Mouse (Mus musculus) left cerebral cortex, adult 9 months (tissue): Measurements from ENCODE around the gene Fam13c.

Experiments
- DNase-seq, 2 experiments: peaks; one replicate each; pipeline ENCODE4 v3.0.0; 2022; ENCODE audit warnings: low spot score in 2 of 2

Gene Fam13c

DNA sequence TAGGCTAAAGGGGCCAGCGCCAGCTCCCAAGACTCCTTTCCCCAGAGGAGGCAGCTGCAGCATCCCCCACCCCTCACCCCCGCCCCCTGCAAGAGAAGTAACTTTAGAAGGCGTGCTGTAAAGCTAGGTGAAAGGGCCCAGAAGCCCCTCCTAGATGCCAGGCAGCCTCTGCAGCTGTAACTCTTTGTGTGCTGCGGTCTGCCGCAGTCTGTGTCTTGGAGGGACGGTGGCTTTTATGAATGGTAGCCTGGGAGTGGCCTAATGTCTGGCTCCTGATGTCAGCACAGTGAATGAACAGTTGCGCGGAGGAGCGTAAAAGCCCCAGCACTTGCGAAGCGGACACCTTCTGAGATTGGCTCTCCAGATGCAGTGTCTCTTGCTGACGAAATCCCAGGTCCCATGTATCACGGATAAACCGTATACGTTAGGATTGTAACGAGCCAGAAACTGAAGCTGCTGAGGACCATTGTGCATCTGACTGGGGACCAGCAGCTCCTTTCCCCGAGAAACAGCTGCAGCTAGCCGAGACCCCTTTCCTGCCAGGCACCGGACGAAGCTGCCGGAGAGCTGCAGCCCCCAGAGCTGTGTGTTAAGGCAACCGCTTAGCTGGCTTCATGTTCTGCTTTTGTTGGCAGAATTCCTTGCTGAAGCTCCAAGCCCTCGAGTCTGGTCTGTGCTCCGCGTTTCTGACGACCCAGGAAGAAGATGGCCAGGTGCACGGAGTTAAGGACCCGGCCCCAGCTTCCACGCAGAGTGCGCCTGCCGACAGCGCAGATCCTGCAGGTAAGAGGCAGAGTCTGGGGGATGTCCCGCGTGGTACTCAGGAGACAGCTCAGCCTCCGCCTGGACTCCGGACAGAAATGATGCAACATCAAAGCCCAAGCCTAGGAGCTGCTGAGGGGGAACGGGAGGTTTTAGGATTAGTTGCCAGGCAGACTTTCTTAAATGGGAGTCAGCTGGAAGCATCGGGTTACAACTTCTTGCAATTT lies 80.2 kb downstream of the Fam13c start:
- DNase-seq = peak in 1 of 2 experiments; percentile 62

DNA sequence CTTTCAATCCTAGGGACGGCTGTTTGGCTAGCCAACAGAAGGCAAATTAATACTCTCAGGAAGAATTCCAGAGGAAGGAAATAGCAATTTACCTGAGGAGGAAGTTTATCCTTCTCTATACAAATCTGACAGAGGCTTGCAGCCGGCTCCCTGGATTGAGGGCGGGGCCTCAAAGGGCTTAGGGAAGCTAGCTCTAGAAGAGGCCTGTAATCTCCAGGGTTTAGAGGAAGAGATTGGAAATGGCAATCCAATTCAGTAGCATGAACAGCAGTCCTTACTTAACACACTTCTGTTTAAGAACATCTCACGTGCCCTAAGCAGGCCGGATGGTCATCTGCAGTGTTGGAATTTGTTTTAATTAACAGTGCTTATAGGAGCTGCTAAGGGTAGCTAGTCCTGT lies 81.1 kb downstream of the Fam13c start:
- no peak for DNase-seq

DNA sequence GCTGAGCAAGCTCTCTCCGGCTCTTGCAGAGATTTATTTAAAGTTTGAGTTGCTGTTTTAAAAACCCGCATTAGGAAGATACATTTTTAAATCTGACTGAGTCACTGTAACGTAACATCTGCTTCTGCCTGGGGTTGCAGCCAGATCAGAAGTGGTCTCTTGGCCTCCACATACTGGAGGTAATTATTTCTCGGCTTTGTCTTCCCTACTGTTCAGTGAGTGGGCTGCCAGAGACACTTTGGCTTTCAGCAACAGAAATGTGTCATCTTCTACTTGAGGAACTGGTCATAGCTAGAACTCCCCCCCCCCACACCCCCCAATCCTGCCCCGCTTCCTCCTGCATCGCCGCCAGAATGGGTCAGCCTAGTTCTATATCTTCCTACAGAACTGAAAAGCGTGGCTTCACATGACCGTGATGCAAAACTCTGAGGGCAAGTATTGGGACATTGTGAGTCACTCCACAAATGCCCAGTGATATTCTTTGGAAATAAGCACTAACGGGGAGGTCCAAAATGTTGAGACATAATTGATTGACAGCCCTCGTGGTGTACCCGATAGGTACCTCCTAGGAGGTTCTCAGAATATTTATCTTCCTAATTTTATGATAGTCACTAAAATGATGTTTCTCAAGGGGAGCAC lies 90.0 kb downstream of the Fam13c start:
- peak in 1 of 2 experiments; percentile 63 for DNase-seq

DNA sequence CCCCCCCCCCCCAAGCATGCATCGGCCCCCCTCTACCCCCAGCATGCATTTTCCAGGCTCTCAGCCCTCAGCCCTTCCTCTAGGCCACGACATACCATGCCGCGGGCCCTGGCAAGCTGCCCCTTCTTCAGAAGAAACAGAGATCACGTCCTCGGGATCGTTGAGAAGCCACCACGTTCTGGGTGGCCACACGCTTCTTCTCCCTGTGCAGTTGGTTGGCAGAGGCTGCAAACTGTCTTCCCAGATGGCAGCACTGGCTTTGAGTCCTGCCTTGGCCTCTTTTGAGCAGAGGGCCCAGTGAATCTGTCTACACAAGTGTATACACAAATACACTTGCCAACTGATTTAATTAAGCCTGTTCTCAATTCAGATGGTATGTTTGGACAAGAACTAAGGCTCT lies 92.0 kb downstream of the Fam13c start:
- DNase-seq = peak in 1 of 2 experiments; percentile 38

DNA sequence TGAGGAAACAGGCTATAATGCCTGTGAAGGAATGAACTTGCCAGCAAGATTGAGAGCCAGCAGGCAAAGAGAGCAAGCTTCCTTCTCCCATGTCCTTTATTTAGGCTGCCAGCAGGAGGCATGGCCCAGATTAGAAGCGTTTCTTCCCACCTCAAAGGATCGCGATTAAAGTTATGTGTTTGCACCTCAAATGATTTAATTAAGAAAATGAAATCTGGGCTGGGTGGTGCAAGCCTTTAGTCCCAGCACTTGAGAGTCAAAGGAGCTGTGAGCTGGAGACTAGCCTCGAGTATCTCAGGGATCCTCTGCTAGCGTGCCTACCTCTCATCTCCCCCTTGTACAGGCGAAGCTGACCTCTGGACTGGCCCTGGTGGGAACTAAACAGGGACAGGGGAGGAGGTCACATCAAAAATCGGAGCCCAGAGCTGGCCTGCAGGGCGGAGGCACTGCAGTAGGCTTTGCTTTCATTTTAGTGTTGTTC lies 93.1 kb downstream of the Fam13c start:
- peak in 1 of 2 experiments; percentile 48 for DNase-seq

DNA sequence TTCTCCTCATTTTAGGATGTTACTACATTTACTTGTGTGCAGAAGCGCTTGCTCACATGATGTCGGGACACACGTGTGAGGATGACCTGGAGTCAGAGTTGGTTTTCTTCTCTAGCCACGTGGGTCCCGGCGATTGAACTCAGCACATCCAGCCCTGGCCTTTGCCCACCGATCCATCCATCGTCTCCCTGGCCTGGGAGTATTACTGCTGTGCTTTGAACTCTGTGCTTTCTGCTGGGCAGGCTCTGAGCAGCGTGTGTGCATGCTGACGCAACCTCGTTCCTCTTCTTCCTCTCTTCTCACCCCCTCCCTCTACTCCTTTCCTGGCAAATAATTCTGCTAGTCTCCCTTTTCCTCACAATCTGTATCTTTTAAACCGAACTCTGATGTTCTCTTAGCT lies 93.7 kb downstream of the Fam13c start:
- no peak for DNase-seq

DNA sequence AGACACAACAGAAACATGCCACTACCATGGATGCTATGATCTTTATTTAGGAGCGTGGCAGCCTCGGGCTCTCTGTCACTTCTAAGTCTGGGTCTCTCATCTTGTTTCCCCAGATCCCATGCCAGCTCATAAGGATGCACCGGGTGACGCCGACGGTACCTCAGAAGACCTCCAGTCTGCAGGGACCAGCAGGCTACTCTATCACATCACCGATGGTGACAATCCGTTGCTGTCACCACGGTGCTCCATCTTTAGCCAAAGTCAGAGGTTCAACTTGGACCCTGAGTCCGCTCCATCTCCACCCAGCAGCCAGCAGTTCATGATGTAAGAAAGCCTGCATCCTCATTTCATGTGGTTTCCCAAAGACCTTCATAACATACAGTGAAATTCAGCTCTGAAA lies 94.3 kb downstream of the Fam13c start:
- no peak for DNase-seq

DNA sequence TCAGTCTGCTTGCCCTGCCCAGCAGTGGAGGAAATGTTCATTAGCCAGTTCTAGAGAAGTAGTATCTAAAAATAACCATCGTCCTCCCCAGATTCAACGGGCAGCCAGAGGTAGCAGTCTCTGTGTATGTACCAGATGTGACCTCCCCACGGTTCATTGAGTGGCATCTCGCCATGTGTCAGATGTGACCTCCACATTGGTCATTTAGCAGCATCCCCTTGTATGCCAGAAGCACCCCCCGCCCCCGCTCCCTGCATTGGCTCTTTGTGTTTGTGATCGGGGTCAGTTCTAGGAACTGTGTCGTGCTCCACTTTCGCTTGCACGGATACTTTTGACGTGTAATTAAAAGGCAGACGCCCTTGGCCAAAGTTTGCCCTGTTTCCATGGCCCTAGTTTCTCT lies 95.1 kb downstream of the Fam13c start:
- no peak for DNase-seq

DNA sequence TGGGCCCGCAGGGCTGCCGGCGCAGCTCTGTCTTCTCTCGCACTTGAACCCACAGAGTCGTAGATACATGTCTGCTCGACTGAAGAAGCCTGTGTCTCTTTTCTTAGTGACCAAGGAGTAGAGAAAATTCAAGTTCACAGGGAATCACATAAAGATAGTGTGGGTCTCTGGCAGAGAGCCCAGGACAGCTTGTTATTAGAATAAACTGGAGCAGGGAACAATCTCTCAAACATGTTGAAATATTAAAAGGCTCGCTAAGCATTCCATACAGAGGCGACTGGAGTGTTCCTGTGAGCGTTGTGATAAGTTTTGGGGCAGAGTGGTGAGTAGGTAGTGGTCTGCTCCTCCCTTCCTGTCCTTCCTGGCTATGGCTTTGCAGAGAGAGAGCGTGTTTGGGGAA lies 97.4 kb downstream of the Fam13c start:
- no peak for DNase-seq

DNA sequence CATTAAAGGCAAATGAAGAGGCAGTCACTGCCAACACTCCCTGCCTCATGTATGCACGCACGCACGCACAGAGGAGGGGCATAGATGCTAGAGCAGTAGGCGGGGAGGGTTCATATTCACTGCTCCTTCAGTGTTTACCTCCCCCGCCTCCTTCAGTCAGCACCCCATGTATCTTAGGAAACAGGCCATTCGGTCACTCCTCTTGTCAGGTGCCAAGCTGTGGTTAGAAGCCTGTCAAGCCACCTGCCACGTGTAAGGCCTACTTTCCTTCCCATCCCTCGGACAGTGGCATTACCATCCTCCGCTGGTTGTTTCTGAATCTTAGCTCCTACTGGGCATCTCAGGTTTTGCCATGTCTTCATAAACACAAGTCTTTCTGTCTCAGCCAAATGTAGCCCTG lies 99.0 kb downstream of the Fam13c start:
- DNase-seq = no peak

DNA sequence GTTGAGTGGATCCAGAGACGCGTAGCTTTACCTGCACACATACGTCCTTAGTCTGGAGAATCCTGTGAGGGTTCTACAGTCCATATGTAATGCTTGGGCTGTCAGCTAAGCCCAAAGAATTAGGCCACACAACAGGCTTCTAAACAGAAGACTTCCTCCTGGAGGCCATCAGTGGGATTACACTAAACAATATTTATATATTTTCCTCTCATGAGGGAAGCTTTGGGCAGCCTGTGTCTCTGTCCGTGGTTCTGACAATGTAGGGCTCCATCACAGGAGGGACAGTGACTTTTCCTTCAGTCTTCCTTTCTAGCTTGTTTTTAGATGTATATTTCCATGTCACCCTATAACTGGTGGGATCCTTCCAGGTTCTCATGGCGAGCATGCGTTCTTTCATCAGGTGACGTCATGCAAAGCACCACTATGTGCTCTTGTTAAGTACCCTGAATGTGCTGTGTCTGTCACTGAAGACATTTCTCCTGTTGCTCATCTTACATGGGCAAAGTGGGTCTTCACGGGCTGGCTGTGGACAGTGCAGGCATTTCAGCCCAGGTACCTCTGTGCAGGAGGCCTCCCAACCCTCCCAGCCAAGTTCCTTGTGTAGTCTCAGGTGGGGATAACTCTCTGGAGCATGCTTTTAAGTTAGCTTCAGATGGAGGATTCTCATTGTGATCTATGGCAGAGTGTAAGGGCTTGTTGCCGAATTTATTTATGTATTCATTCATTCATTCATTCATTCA lies 100.3 kb downstream of the Fam13c start:
- no peak for DNase-seq

DNA sequence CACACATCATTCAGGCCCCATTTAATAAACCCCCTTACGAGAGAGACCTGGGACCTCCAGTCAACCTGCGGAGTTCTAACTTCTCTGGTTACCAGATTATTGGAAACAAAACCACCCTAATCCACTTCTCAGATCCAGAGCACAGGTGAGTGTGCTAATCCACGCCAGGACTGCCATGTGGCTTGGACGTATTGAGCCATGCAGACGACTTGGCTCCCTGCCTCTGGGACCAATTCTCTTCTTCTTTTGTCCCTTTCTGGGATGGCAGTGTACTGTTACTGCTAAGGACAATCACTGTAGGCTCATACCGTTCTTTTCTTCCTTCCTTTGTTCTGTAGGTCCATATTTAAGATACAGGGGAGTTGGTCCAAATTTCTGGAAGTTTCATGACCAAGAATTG lies 102.6 kb downstream of the Fam13c start:
- DNase-seq = no peak

DNA sequence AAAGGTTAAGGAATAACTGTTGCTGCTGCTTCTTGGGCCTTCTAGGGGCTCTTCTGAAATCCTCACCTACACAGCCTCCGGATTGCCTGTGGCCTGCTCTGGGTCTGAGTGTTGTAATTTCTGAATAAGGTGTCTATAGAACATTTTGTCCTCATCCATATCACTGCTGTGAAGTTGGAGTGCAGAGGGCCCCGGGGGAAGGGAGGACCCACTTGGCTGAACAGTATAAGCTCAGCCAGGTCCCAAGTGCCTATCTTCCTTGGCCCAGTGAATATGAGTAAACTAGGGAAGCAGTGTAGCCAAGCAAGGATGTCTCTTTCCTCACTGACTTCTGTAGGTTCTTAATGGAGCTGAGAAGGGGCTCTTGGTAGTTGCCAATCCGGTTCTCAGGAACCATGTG lies 112.2 kb downstream of the Fam13c start:
- DNase-seq = no peak

DNA sequence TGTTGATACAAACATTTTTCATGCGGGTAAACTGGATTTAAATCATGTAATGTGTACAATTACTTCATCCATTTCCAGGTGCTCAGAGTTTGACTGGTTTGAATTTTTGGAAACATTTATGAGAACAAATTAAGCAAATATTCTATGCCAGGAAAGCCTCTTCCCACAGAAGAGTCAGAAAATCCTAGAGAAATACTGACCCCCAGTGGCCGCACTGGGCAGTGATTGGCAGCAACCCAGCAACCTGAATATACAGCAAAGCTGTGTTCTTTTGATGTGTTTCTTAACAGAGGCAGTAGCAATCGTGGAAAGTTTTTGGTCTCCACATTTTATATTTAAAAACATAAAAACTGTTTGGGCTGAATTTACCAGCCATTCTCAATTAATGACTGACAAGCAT lies 123.4 kb downstream of the Fam13c start:
- peak in 1 of 2 experiments; percentile 83 for DNase-seq

DNA sequence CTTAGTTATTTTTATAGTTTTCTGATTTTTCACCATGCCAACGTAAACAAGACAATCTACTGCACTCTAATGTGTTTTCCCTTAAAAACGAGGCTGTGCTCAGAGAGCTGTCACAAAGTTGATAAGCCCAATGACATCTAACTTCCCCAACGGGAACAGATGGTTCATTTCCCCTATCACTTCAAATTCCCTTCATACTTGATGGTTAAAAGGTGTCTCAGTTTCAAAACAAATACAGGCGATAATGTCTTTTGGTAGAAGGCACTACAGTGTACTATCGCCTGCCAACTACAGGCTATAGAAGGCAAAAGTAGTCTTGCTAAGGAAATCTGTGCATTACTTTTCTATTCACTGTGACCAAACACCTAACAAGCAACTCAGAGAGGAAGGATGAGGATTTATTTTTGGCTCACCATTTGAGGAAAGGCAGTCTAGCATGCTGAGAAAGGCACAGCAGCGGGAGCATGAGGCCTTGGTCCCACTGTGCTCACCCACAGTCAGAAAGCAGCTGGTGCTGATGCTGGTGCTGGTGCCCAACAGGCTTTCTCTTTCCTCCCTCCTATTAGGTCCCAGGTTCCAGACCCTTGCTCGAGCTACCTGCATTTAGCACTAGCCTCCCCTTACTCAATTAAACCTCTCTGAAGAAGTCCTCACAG lies 141.4 kb downstream of the Fam13c start:
- DNase-seq = no peak

DNA sequence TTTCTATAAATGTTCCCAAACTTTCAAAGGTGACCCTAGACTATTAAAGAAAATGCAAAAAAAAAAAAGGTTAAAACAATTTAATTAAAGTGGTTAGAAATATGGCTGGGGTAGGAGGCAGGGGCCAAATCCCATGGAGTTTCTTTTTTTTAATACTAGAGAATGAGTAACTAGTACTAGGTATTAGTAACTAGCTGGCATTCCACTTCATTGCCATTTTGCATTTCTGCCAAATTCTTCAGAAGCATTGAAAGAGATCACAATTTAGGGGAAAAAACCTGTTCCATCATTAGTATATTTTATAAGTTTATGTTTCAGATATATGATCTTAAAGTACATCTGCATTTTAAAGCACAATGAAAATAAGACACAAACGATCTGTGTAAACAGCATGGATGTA lies 143.9 kb downstream of the Fam13c start:
- DNase-seq = no peak

DNA sequence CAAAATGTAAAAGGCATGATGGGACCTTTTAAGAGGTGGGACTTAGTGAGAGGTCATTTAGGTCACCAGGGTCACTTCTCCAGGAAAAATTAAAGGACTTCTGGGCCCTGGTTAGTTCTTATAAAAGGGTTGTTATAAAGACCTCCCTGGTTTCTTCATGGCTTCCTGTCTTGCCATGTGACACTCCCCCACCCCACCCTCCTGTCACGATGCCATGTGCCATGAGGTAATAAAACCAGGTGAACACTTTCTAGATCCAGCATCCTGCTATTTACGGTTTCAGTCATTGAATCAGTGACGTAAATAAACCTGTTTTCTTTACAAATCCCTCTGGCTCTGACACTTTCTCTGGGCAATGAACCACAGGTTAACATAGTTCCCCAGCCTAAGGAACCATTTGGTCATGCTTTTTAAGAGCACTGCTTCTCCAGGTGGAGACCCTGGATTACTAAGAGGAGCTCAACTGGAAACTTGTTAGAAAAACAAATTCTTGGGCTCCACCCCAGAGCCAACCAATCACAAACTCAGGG lies 146.7 kb downstream of the Fam13c start:
- DNase-seq = no peak

DNA sequence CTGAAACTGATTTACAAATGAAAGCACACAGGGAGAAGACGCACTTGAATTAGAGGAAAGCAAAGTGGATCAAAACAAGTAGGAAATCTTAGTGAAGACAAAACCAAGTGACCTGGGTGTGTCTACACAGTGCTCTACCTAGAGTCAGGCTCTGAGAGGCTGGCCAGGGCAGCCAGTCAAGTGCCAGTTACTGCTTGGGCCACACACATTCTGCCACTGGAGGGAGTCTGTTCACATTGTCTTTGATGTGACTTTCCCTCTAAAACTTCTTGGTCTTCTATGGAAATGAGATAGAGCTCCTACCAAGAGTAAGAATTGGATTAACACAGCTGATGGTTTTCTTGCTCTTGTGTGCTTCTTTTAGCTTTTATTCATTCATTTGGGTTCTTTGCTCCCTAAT lies 153.7 kb downstream of the Fam13c start:
- DNase-seq = peak in 1 of 2 experiments; percentile 34

DNA sequence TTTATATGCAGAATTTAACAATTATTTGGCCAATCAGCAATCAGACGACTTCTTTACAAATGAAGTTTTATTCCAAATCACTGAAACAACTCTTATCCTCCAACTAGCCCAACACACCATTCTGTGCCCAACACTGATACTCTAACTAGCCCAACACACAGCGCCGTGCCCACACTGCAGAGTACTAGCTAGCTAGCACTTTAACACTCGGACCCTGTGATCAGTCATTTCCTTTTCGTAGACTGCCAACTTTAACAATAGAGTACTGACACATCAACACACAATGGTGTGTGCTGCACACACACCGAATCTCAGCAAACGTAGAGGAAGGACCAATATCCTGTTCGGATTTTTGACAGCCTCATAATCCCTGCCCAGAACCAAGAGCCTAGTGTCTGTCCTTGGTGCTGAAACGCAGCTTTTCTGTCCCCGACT lies 157.8 kb downstream of the Fam13c start:
- no peak for DNase-seq

DNA sequence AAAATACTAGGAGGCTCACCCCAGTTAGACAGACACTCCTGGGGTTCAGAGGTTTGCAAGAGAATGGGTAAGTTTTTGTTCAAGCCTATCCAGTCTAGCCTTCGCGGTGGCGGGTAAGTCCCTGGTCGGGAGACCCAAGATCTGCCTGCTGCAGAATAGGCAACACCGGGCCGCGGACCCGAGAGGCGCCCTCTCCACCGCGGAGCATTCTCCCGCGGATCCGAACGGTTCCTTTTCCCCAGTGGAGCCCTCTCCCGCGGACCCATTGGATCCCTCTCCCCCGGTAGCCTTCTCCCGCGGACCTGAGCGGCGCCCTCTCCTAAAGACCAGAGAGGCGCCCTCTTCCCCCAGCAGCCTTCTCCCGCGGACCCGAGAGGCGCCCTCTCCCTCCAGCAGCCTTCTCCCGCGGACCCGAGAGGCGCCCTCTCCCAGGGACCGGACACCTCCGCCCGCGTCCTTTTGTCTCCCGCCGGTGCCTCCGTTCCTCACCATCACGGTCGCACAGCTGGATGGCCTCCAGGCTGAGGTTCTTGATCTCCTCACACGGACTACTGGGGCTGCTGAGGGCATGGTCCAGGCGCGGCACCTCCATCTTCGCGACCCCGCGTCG lies 158.3 kb downstream of the Fam13c start:
- DNase-seq = peak; percentile 20 to 47
